Mouse (Mus musculus): ENCODE measurements around the gene Evl. TPM values are rescaled to one million over a fixed set of nuclear protein-coding genes. Genes with fewer than 3 reads are reported as not detected.
"Not testable (repeated sequence)": the region's sequence is repeated elsewhere in the genome, so short reads cannot be mapped to it uniquely, and the experiment has no call there.

Gene Evl
- total RNA-seq, 2 experiments from 2014 or later, result 260 to 266 TPM

- peak in 1 of 2 experiments; percentile 76 for DNase-seq (ENCODE audit: low spot score in 2 of 2)
- intact Hi-C loops (cut with DNase I), result no loop called here
These were observed 127.9 kb downstream of the Evl start for GRCm38 (mm10) chr12:108682240-108683023.

GRCm38 (mm10) chr12:108686463-108686862 is 131.9 kb downstream of the Evl start:
- intact Hi-C loops (cut with DNase I), result no loop called here
- DNase-seq (ENCODE audit: low spot score in 2 of 2), result peak; percentile 37 to 62

- no peak for DNase-seq (ENCODE audit: low spot score in 2 of 2)
- intact Hi-C loops (cut with DNase I), result no loop called here
These were observed 132.4 kb downstream of the Evl start for GRCm38 (mm10) chr12:108686926-108687325.

GRCm38 (mm10) chr12:108689167-108689566 is 134.6 kb downstream of the Evl start:
- intact Hi-C loops (cut with DNase I), result no loop called here
- DNase-seq (ENCODE audit: low spot score in 2 of 2), result no peak

- intact Hi-C loops (cut with DNase I), result no loop called here
- DNase-seq (ENCODE audit: low spot score in 2 of 2), result no peak
These were observed 136.0 kb downstream of the Evl start for GRCm38 (mm10) chr12:108690529-108690928.

GRCm38 (mm10) chr12:108693592-108693991 is 139.1 kb downstream of the Evl start:
- DNase-seq (ENCODE audit: low spot score in 2 of 2), result no peak
- intact Hi-C loops (cut with DNase I), result no loop called here

- intact Hi-C loops (cut with DNase I), result no loop called here
- no peak for DNase-seq (ENCODE audit: low spot score in 2 of 2)
These were observed 139.7 kb downstream of the Evl start for GRCm38 (mm10) chr12:108694223-108694622.

GRCm38 (mm10) chr12:108698697-108699471 is 144.4 kb downstream of the Evl start:
- intact Hi-C loops (cut with DNase I), result no loop called here
- DNase-seq (ENCODE audit: low spot score in 2 of 2), result no peak

GRCm38 (mm10) chr12:108699576-108699975 is 145.1 kb downstream of the Evl start:
- no peak for DNase-seq (ENCODE audit: low spot score in 2 of 2)
- intact Hi-C loops (cut with DNase I), result no loop called here

- intact Hi-C loops (cut with DNase I), result no loop called here
- DNase-seq (ENCODE audit: low spot score in 2 of 2), result no peak
These were observed 145.5 kb downstream of the Evl start for GRCm38 (mm10) chr12:108700037-108700436.

GRCm38 (mm10) chr12:108701221-108701620 is 146.7 kb downstream of the Evl start:
- intact Hi-C loops (cut with DNase I), result no loop called here
- no peak for DNase-seq (ENCODE audit: low spot score in 2 of 2)

- DNase-seq (ENCODE audit: low spot score in 2 of 2), result no peak
- intact Hi-C loops (cut with DNase I), result no loop called here
These were observed 147.7 kb downstream of the Evl start, which contains the start of gene Degs2 for GRCm38 (mm10) chr12:108702185-108702584. Gene Degs2 (minus strand): TSS chr12:108702315.

GRCm38 (mm10) chr12:108705486-108705885 is 151.0 kb downstream of the Evl start:
- DNase-seq (ENCODE audit: low spot score in 2 of 2), result no peak
- intact Hi-C loops (cut with DNase I), result no loop called here

- DNase-seq (ENCODE audit: low spot score in 2 of 2), result no peak
- intact Hi-C loops (cut with DNase I), result no loop called here
These were observed 151.6 kb downstream of the Evl start for GRCm38 (mm10) chr12:108706129-108706528.

- no peak for DNase-seq (ENCODE audit: low spot score in 2 of 2)
- intact Hi-C loops (cut with DNase I), result no loop called here
These were observed 154.9 kb downstream of the Evl start for GRCm38 (mm10) chr12:108709386-108709785.

GRCm38 (mm10) chr12:108709964-108710765 is 155.6 kb downstream of the Evl start:
- no peak for DNase-seq (ENCODE audit: low spot score in 2 of 2)
- intact Hi-C loops (cut with DNase I), result no loop called here

- intact Hi-C loops (cut with DNase I), result no loop called here
- DNase-seq (ENCODE audit: low spot score in 2 of 2), result no peak
These were observed 156.5 kb downstream of the Evl start for GRCm38 (mm10) chr12:108710861-108711615.

- intact Hi-C loops (cut with DNase I), result no loop called here
- no peak for DNase-seq (ENCODE audit: low spot score in 2 of 2)
These were observed 158.0 kb downstream of the Evl start for GRCm38 (mm10) chr12:108712481-108712880.

GRCm38 (mm10) chr12:108713972-108714371 is 159.5 kb downstream of the Evl start:
- intact Hi-C loops (cut with DNase I); DNase-seq (ENCODE audit: low spot score in 2 of 2): not testable (repeated sequence)

Data from left cerebral cortex, postnatal 25 days (tissue).